Mouse (Mus musculus): ENCODE measurements at regions not wholly inside any gene's neighbourhood (a gene's known extent, or its start where the extent isn't known, plus 50 kb on each side); places are given as distances from the start of the nearest gene placed in this dataset.

- no peak overlapping the region for H3K4me3 ChIP-seq
- no peak overlapping the region for H3K9ac ChIP-seq
- H3K27ac ChIP-seq: no peak overlapping the region
- H3K9me3 ChIP-seq: no peaks in the 10 kb centered on the region
- H3K36me3 ChIP-seq: no peaks in the 10 kb centered on the region
- ATAC-seq (ENCODE audit: low FRiP score, low read depth): no peak
- H3K4me2 ChIP-seq (replicated peaks): no peak overlapping the region
- no peaks in the 10 kb centered on the region for H3K4me1 ChIP-seq
- no peaks in the 10 kb centered on the region for H3K27me3 ChIP-seq
- WGBS: 85% methylated on average over 4 of the region's 4 CpGs
Observed at GRCm38 (mm10) chr1:77592649-77593048, 77.8 kb upstream of the Epha4 start.

- Histone ChIP-seq H3K4me3 (no peak overlapping the region), H3K36me3 (no peaks in the 10 kb centered on the region), H3K9ac (no peak overlapping the region), H3K4me1 (no peaks in the 10 kb centered on the region), H3K27me3 (no peaks in the 10 kb centered on the region), H3K9me3 (no peaks in the 10 kb centered on the region), H3K4me2 (replicated peaks) (no peak overlapping the region), H3K27ac (no peak overlapping the region)
- ATAC-seq (ENCODE audit: low FRiP score, low read depth): no peak
- 83% methylated on average over 7 of the region's 7 CpGs for WGBS
Observed at GRCm38 (mm10) chr1:77592248-77592647, 77.4 kb upstream of the Epha4 start.

DNA sequence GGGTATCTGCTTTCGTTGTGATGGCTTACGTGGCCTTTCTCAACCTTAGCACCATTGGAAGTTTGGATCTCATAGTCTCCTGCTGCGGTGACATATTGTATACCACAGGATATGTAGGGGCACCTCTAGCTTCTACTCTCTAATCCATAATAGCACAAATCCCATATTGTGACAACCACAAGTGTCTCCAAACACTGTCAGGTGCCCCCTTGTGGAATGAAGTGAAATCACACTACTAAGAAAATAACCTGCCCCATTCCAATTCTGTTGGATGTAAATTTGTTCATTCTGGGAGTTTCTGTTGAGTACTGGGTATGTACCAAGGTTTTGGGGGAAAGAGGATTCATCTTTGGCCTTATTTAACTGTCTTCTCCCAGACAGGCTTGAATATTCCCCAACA lies 74.5 kb upstream of the Epha4 start:
- H3K27me3 ChIP-seq: no peaks in the 10 kb centered on the region
- no peak overlapping the region for H3K9ac ChIP-seq
- H3K27ac ChIP-seq: no peak overlapping the region
- H3K4me3 ChIP-seq: no peak overlapping the region
- no peak overlapping the region for H3K4me2 ChIP-seq (replicated peaks)
- ATAC-seq (ENCODE audit: low FRiP score, low read depth): no peak
- 85% methylated on average over 3 of the region's 3 CpGs for WGBS
- no peaks in the 10 kb centered on the region for H3K4me1 ChIP-seq
- no peaks in the 10 kb centered on the region for H3K36me3 ChIP-seq
- no peaks in the 10 kb centered on the region for H3K9me3 ChIP-seq

DNA sequence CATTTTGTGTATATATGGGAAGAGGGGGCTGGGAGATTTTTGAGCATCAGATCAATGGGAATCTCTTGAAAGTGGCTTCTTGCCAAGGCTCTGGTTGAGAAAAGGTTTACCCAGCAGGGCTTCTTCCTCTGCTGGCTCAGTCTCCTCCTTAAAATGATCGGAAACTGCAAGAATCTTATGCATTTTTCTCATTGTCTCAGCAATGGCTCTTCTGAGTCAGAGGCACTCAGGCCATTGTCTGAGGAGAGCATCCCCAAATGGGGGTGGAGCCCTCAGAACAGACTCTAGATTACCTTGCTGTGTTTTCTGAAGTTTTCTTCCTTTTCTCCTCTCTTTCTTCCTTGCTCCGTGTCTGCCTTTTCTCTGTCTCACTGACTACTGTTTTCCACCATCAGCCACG lies 70.6 kb upstream of the Epha4 start:
- H3K27me3 ChIP-seq: no peaks in the 10 kb centered on the region
- H3K9me3 ChIP-seq: no peaks in the 10 kb centered on the region
- no peak overlapping the region for H3K27ac ChIP-seq
- 65% methylated on average over 3 of the region's 3 CpGs for WGBS
- no peaks in the 10 kb centered on the region for H3K36me3 ChIP-seq
- ATAC-seq (ENCODE audit: low FRiP score, low read depth): no peak
- H3K4me1 ChIP-seq: no peaks in the 10 kb centered on the region
- no peak overlapping the region for H3K4me3 ChIP-seq
- no peak overlapping the region for H3K9ac ChIP-seq
- no peak overlapping the region for H3K4me2 ChIP-seq (replicated peaks)

- no peak overlapping the region for H3K4me3 ChIP-seq
- 76% methylated on average over 6 of the region's 6 CpGs for WGBS
- H3K9ac ChIP-seq: no peak overlapping the region
- no peak overlapping the region for H3K4me2 ChIP-seq (replicated peaks)
- H3K27ac ChIP-seq: no peak overlapping the region
- no peaks in the 10 kb centered on the region for H3K27me3 ChIP-seq
- H3K4me1 ChIP-seq: no peaks in the 10 kb centered on the region
- H3K9me3 ChIP-seq: no peaks in the 10 kb centered on the region
- no peak for ATAC-seq (ENCODE audit: low FRiP score, low read depth)
- no peaks in the 10 kb centered on the region for H3K36me3 ChIP-seq
Observed at GRCm38 (mm10) chr1:77568081-77568480, 53.2 kb upstream of the Epha4 start.

DNA sequence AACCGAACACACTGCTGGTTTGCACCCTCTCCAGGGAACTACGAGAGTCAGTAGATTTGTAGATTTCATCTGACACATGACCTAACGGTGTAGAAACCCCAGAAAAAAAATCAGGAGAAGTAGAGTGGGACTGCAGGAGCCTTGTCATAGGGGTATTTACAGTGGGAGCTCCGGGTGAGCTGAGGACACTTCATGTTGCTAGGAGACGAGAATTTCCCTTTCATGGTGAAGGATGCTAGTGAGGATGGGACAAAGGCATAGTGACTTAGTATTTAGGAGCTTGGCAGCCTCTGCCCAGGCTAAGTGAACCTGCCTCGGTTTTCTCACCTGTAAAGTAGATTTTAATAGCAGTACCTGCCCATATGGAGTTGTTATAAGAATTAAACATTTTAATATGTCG lies 52.8 kb upstream of the Epha4 start:
- 72% methylated on average over 7 of the region's 7 CpGs for WGBS

More for the DNA sequence above, 52.8 kb upstream of the Epha4 start:
- no peaks in the 10 kb centered on the region for H3K36me3 ChIP-seq
- no peaks in the 10 kb centered on the region for H3K4me1 ChIP-seq
- no peaks in the 10 kb centered on the region for H3K27me3 ChIP-seq
- no peak overlapping the region for H3K4me3 ChIP-seq
- H3K9ac ChIP-seq: no peak overlapping the region
- ATAC-seq (ENCODE audit: low FRiP score, low read depth): no peak
- no peak overlapping the region for H3K27ac ChIP-seq
- no peak overlapping the region for H3K4me2 ChIP-seq (replicated peaks)
- H3K9me3 ChIP-seq: no peaks in the 10 kb centered on the region

Data from limb, embryonic 13.5 days (tissue).